Mouse (Mus musculus) forebrain, embryonic 11.5 days (tissue): Measurements from ENCODE around the gene Sfmbt2. TPM values are rescaled to one million over a fixed set of nuclear protein-coding genes. Genes with fewer than 3 reads are reported as not detected.

Source experiments
- ATAC-seq: fragments of 200-750 bp; cut with Nextera tagmentation; replicated peaks from 2 replicates; pipeline ENCODE4 v1.8.0; 2017; ENCODE audit warnings: moderate TSS enrichment; ENCODE audit not compliant: low FRiP score
- DNase-seq: peaks from one replicate; pipeline ENCODE4 v3.0.0-alpha.2; 2017; ENCODE audit warnings: low spot score
- H3K27ac ChIP-seq: fragments of 300-500 bp; sonication (generic); 2 replicates; pipeline ENCODE4 v1.5.1; 2014; ENCODE audit warnings: low read depth, low read length
- H3K27me3 ChIP-seq: fragments of 300-500 bp; sonication (generic); 2 replicates; pipeline ENCODE4 v1.6.1; 2014; ENCODE audit warnings: mild to moderate bottlenecking, low read length, mixed read lengths; ENCODE audit not compliant: control insufficient read depth, insufficient read depth
- H3K36me3 ChIP-seq: fragments of 300-500 bp; sonication (generic); 2 replicates; pipeline ENCODE4 v1.6.1; 2014; ENCODE audit warnings: mild to moderate bottlenecking, low read length, moderate library complexity, mixed read lengths; ENCODE audit not compliant: control insufficient read depth, insufficient read depth
- H3K4me1 ChIP-seq: fragments of 300-500 bp; sonication (generic); replicated peaks from 2 replicates; pipeline ENCODE4 v1.6.1; 2014; ENCODE audit warnings: low read length, mixed read lengths; ENCODE audit not compliant: control insufficient read depth, insufficient read depth
- H3K4me2 ChIP-seq: fragments of 300-500 bp; sonication (generic); 2 replicates; pipeline ENCODE4 v1.6.1; 2014; ENCODE audit warnings: low read depth, mild to moderate bottlenecking, low read length, moderate library complexity, mixed read lengths; ENCODE audit not compliant: severe bottlenecking
- H3K4me3 ChIP-seq: fragments of 300-500 bp; sonication (generic); 2 replicates; pipeline ENCODE4 v1.5.1; 2014; ENCODE audit warnings: low read depth, low read length
- H3K9ac ChIP-seq: fragments of 300-500 bp; sonication (generic); 2 replicates; pipeline ENCODE4 v1.6.1; 2014; ENCODE audit warnings: low read length
- H3K9me3 ChIP-seq: fragments of 300-500 bp; sonication (generic); 2 replicates; pipeline ENCODE4 v1.6.1; 2016; ENCODE audit warnings: low read length, mixed read lengths; ENCODE audit not compliant: control insufficient read depth
- WGBS: fragments of 180-500 bp; shearing (Covaris S2); extraction: QIAGEN DNeasy Blood & Tissue Kit; methylation state at CpG from one replicate; pipeline ENCODE4 v1.1.7; 2014; 5-methylcytosine and 5-hydroxymethylcytosine counted together
- polyA plus RNA-seq: library from polyadenylated mRNA; unstranded; fragments of >200 nt; fragmentation: Nextera tagmentation; extraction: Ambion mirVana; gene quantifications from 2 replicates; pipeline ENCODE4 v1.2.1, GENCODE M21; 2014

The Sfmbt2 gene
- 1.3 and 1.8 TPM in 2 replicates for polyA plus RNA-seq

DNA sequence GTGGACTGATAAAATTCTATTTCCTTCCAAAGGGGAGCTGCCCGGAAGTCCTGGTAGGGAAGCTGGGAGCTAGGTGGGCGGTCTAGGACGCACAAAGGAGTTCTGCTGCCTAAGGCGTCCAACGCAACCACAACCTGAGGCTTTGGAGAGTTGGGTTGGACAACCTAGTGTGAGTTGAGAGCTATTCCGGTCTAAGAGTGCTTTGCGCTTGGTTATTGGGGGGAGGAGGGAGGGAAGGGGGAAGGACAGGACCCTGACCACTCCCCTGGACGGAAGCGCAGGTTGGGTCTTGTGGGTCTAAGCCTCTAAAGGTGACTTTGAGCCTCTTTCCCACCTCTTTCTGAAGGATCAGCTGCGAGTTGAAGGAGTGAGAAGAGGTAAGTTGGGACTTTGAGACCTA, at the start of gene Sfmbt2:
TSS of gene Sfmbt2 (plus strand) at position 335 of the 400 bp plus-strand sequence.
- no peak within 1 kb of the TSS for H3K4me3 ChIP-seq
- DNase-seq, result peak; percentile 53
- H3K4me1 ChIP-seq, result peaks cover 11% of the 10 kb centered on the region; the same call in 1 of the 2 replicates
- ATAC-seq, result no peak
- H3K9ac ChIP-seq, result no peak within 1 kb of the TSS
- H3K9me3 ChIP-seq, result no peaks in the 10 kb centered on the region
- H3K27ac ChIP-seq, result no peak within 1 kb of the TSS
- no peaks in the 10 kb centered on the region for H3K36me3 ChIP-seq
- no peak within 1 kb of the TSS for H3K4me2 ChIP-seq
- H3K27me3 ChIP-seq, result peaks cover 57% of the 10 kb centered on the region
- under 1% methylated on average over 10 of the region's 10 CpGs for WGBS

DNA sequence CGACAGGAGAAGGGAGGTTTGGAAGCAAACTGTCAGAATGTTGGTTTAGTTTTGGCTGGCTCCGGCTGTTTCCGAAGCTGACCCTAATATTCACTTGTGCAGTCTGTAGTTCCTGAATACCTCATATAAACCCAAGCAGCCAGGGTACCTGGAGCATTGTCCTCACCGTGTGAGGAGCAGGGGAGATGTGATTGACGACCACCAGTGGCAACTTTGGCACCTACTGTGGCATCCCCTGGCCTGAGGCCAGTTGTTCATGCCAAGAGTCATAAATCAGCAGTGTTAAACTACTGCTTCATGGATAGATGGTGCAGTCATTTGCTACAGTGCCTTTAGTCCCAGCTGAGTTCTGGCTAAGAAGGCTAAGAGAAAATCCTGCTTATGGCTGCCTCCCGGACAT, 49.2 kb upstream of the Sfmbt2 start:
- ATAC-seq (no peak), DNase-seq (no peak)
- Histone ChIP-seq H3K4me2 (no peak overlapping the region), H3K27me3 (no peaks in the 10 kb centered on the region), H3K4me3 (no peak overlapping the region), H3K27ac (no peak overlapping the region), H3K36me3 (no peaks in the 10 kb centered on the region), H3K9me3 (no peaks in the 10 kb centered on the region), H3K9ac (no peak overlapping the region), H3K4me1 (no peaks in the 10 kb centered on the region)
- WGBS, result 81% methylated on average over 6 of the region's 6 CpGs

DNA sequence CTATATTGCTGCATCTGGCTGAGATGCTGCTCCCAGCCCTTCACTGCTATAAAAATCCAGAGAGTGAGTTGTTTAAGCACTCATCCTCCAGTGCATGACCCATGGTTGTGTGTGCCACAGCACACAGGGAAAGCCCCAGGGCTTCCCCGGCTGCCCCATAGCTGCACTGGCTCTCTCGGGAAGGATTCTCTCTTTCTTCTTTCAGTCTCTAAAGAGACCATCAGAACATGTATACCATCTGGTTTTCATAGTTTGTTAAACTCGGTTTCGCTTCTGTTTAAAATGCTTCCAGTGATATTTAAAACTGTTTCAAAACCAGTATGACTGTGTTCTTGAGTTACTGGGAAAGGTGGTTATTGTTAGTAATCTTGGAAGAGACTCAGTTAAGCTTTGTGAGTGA, 47.1 kb upstream of the Sfmbt2 start:
- Histone ChIP-seq H3K4me2 (no peak overlapping the region), H3K36me3 (no peaks in the 10 kb centered on the region), H3K9ac (no peak overlapping the region), H3K4me1 (no peaks in the 10 kb centered on the region), H3K27me3 (no peaks in the 10 kb centered on the region), H3K4me3 (no peak overlapping the region), H3K27ac (no peak overlapping the region), H3K9me3 (no peaks in the 10 kb centered on the region)
- no peak for ATAC-seq
- 80% methylated on average over 4 of the region's 4 CpGs for WGBS
- DNase-seq, result no peak

DNA sequence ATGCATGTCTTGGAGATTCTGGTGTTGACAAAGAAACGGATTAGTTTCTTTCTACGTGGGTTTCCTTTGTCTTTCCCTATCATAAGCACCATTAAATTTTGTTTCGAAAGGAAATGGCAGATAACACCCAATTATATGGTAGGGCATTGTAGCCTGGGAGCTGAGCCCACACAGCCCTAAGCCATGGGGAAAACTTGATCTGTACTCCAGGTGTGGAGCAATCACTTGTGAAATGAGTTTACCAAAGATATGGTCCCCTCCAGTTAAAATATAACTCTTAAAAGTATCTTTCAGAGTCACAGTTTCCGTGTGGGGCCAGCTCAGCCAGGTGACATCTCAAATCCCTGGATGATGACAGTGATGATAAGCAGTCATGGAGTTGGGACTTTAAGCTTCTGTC, 45.3 kb upstream of the Sfmbt2 start:
- WGBS, result 86% methylated on average over 4 of the region's 4 CpGs
- Histone ChIP-seq H3K27ac (no peak overlapping the region), H3K27me3 (no peaks in the 10 kb centered on the region), H3K4me3 (no peak overlapping the region), H3K9me3 (no peaks in the 10 kb centered on the region), H3K9ac (no peak overlapping the region), H3K4me1 (no peaks in the 10 kb centered on the region), H3K36me3 (no peaks in the 10 kb centered on the region), H3K4me2 (no peak overlapping the region)
- DNase-seq (no peak), ATAC-seq (no peak)

DNA sequence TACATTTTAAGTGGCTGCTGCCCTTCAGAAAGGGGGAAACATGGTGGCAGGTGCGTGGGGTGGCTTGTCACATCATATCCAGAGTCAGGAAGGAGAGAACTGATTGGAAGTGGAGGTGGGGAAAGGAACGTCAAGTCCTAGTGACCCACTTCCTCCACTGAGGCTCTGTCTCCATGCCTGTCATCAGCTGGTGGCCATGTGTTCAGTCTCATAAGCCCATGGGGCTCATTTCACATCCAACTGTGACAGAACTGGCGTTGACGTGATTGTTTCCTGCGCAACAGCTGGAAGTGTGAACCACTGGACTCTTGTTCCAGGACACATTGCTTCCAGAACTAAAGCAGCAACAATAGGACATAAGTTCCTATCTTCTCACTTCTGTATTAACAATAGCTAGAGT, 40.1 kb upstream of the Sfmbt2 start:
- ATAC-seq (no peak), DNase-seq (no peak)
- no peak overlapping the region for H3K27ac ChIP-seq
- H3K27me3 ChIP-seq, result 0 out of 2 replicates have a peak, but pooled peaks cover 2% of the 10 kb centered on the region
- WGBS, result 89% methylated on average over 5 of the region's 5 CpGs
- H3K9ac ChIP-seq, result no peak overlapping the region
- no peak overlapping the region for H3K4me3 ChIP-seq
- no peak overlapping the region for H3K4me2 ChIP-seq
- H3K4me1 ChIP-seq, result no peaks in the 10 kb centered on the region
- no peaks in the 10 kb centered on the region for H3K36me3 ChIP-seq
- H3K9me3 ChIP-seq, result no peaks in the 10 kb centered on the region

DNA sequence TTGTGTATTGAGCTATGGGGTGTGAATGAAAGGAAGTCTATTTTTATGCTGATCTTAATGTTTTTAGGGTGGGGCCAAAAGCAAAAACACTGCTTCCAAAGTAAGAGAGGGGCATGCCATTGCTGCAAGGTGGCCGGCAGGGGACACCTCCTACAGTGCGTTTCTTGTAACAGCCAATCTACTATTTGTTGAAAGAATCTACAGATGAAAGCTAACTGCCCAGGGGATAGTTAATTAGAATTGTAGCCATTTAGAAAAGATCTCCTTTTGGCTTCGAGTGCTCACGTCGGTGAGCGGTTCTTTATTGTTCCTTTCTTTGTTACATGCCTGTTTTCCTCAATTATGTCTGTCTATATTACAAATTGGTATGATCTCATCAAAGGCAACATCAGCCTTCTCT, 36.0 kb upstream of the Sfmbt2 start:
- H3K36me3 ChIP-seq, result no peaks in the 10 kb centered on the region
- no peaks in the 10 kb centered on the region for H3K4me1 ChIP-seq
- no peaks in the 10 kb centered on the region for H3K9me3 ChIP-seq
- H3K27ac ChIP-seq, result no peak overlapping the region
- ATAC-seq, result no peak
- H3K4me2 ChIP-seq, result no peak overlapping the region
- H3K4me3 ChIP-seq, result no peak overlapping the region
- H3K27me3 ChIP-seq, result 0 out of 2 replicates have a peak, but pooled peaks cover 2% of the 10 kb centered on the region
- no peak for DNase-seq
- 3% methylated on average over 6 of the region's 6 CpGs for WGBS
- H3K9ac ChIP-seq, result no peak overlapping the region

DNA sequence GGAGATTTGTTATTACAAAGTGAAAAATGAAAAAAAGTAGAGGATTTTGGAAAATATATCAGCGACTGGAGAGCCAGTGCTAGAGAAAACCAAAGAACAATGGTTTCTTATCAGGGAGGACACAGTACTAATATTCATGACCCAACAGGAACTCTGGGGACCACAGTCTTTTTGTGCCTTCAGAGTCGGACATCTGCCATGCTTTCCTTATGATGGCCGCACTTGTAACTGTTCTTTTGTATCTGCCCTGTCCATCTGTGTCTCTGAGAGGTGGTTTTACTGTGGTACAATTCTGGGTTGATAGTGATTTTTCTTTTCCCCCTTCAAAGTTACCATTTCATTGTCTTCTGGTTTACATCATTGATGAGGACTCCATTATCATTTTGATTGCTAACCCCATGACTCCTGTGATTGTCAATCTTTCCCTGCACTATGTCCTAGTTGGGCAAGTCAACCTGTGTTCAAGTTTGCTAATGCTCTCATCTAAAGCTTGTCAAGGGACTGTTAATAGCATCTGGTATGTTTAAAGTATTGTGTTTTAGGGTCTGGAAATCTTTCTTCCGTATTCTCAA, 35.2 kb upstream of the Sfmbt2 start:
- no peak overlapping the region for H3K4me3 ChIP-seq
- ATAC-seq, result no peak
- DNase-seq, result no peak
- no peak overlapping the region for H3K9ac ChIP-seq
- H3K36me3 ChIP-seq, result no peaks in the 10 kb centered on the region
- H3K4me1 ChIP-seq, result no peaks in the 10 kb centered on the region
- H3K9me3 ChIP-seq, result no peaks in the 10 kb centered on the region
- no peak overlapping the region for H3K27ac ChIP-seq
- H3K27me3 ChIP-seq, result 0 out of 2 replicates have a peak, but pooled peaks cover 2% of the 10 kb centered on the region
- no peak overlapping the region for H3K4me2 ChIP-seq
- WGBS, result 53% methylated on average over 4 of the region's 4 CpGs

DNA sequence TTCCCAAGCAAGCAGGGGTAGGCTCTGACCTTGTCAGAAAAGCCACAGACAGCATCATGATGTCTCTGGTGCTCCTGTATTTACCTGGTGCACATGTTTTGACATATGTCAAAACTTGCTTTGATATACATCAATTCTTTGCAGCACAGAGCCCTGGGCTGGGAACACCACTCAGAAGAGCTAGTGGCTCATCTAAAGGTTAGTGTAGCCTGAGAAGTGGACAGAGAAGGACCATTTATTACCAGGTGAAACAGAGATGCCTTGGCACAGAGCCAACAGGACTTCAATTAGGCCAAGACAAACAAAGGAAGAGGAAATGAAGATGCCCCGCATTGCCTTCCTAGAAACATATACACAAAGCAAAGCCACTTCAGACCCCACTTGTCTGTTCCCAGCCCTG, 30.3 kb upstream of the Sfmbt2 start:
- H3K9me3 ChIP-seq, result no peaks in the 10 kb centered on the region
- no peaks in the 10 kb centered on the region for H3K36me3 ChIP-seq
- H3K4me2 ChIP-seq, result no peak overlapping the region
- H3K27ac ChIP-seq, result no peak overlapping the region
- H3K4me3 ChIP-seq, result no peak overlapping the region
- no peaks in the 10 kb centered on the region for H3K27me3 ChIP-seq
- WGBS, result 87% methylated on average over 1 of the region's 1 CpGs
- ATAC-seq (no peak), DNase-seq (no peak)
- no peaks in the 10 kb centered on the region for H3K4me1 ChIP-seq
- H3K9ac ChIP-seq, result no peak overlapping the region

DNA sequence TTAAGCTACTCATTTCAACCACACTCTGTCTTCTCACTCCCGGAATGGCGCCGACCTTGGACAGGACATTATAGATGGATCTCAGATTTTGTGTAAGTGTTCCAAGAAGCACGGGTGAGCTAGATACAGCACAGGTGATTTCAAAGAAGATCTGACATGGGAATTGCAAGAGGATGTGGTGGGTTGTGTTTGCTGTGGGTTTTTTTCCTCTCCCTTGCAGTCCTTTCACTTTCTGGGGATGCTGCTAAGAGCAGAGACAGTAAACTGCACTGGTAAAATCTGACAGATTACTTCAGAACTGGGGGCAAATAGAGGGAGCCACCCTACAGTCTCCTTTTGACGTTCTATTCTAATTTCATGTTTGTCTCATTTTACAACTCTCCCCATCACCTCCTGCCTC, 26.8 kb upstream of the Sfmbt2 start:
- Histone ChIP-seq H3K36me3 (no peaks in the 10 kb centered on the region), H3K4me2 (no peak overlapping the region), H3K9ac (no peak overlapping the region), H3K27me3 (no peaks in the 10 kb centered on the region), H3K4me3 (no peak overlapping the region), H3K4me1 (no peaks in the 10 kb centered on the region), H3K9me3 (no peaks in the 10 kb centered on the region), H3K27ac (no peak overlapping the region)
- WGBS, result 83% methylated on average over 5 of the region's 5 CpGs
- ATAC-seq, result no peak
- no peak for DNase-seq
